Mouse (Mus musculus) brown adipose tissue, adult 24 weeks (tissue): Measurements from ENCODE around the gene Lrrc20. TPM values are rescaled to one million over a fixed set of nuclear protein-coding genes. Genes with fewer than 3 reads are reported as not detected.
A peak's percentile ranks its signal among the peaks of the same experiment; 100 is the strongest.

Source experiments
- H3K27ac ChIP-seq: fragments of 200-500 bp; replicated peaks from 2 replicates; pipeline ENCODE4 v1.5.1; 2012; ENCODE audit warnings: low read depth, mild to moderate bottlenecking, low read length
- H3K4me1 ChIP-seq: fragments of 200-500 bp; 2 replicates; pipeline ENCODE4 v1.6.1; 2012; ENCODE audit warnings: low read length, mixed read lengths; ENCODE audit not compliant: control insufficient read depth, insufficient read depth, insufficient read length
- H3K4me3 ChIP-seq: fragments of 200-500 bp; 2 replicates; pipeline ENCODE4 v1.5.1; 2012; ENCODE audit warnings: low read depth, mild to moderate bottlenecking, low read length, moderate library complexity; ENCODE audit not compliant: insufficient read depth
- polyA plus RNA-seq: library from polyadenylated mRNA; stranded (reverse); fragments of >200 nt; gene quantifications from 2 replicates; pipeline ENCODE4 v1.2.4, GENCODE M21; 2012; ENCODE audit not compliant: missing spikeins, insufficient read depth, insufficient read length

The Lrrc20 gene
- polyA plus RNA-seq, 1 experiment, result 11.6 TPM

- Histone ChIP-seq H3K27ac (no peak overlapping the region), H3K4me3 (no peak overlapping the region), H3K4me1 (no peaks in the 10 kb centered on the region)
Measured at GRCm38 (mm10) chr10:61517296-61518071, 41.9 kb downstream of the Lrrc20 start.

GRCm38 (mm10) chr10:61518320-61518719 lies 42.7 kb downstream of the Lrrc20 start:
- Histone ChIP-seq H3K4me3 (no peak overlapping the region), H3K27ac (no peak overlapping the region), H3K4me1 (no peaks in the 10 kb centered on the region)

GRCm38 (mm10) chr10:61519491-61519890 lies 43.9 kb downstream of the Lrrc20 start:
- Histone ChIP-seq H3K4me3 (no peak overlapping the region), H3K27ac (no peak overlapping the region), H3K4me1 (no peaks in the 10 kb centered on the region)

- Histone ChIP-seq H3K4me1 (no peaks in the 10 kb centered on the region), H3K27ac (no peak overlapping the region), H3K4me3 (no peak overlapping the region)
Measured at GRCm38 (mm10) chr10:61520714-61521113, 45.1 kb downstream of the Lrrc20 start.

- Histone ChIP-seq H3K27ac (no peak overlapping the region), H3K4me1 (0 out of 2 replicates have a peak, but pooled peaks cover 2% of the 10 kb centered on the region), H3K4me3 (no peak overlapping the region)
Measured at GRCm38 (mm10) chr10:61530936-61531335, 55.3 kb downstream of the Lrrc20 start.

GRCm38 (mm10) chr10:61533285-61533684 lies 57.7 kb downstream of the Lrrc20 start:
- H3K4me3 ChIP-seq, result no peak overlapping the region
- peaks cover 10% of the 10 kb centered on the region for H3K4me1 ChIP-seq
- H3K27ac ChIP-seq, result no peak overlapping the region

GRCm38 (mm10) chr10:61534371-61535101 lies 58.9 kb downstream of the Lrrc20 start:
- no peak overlapping the region for H3K4me3 ChIP-seq
- no peak overlapping the region for H3K27ac ChIP-seq
- peaks cover 10% of the 10 kb centered on the region for H3K4me1 ChIP-seq

- no peak overlapping the region for H3K4me3 ChIP-seq
- H3K27ac ChIP-seq, result no peak overlapping the region
- peaks cover 10% of the 10 kb centered on the region for H3K4me1 ChIP-seq
Measured at GRCm38 (mm10) chr10:61535441-61535840, 59.8 kb downstream of the Lrrc20 start.

- Histone ChIP-seq H3K4me1 (peaks cover 10% of the 10 kb centered on the region), H3K4me3 (peak overlapping the region; percentile 22), H3K27ac (peak overlapping the region; percentile 56)
Measured at GRCm38 (mm10) chr10:61536130-61537035, 60.8 kb downstream of the Lrrc20 start.

GRCm38 (mm10) chr10:61537036-61537380 lies 61.4 kb downstream of the Lrrc20 start:
- Histone ChIP-seq H3K27ac (peak overlapping the region; percentile 56; the same call in 1 of the 2 replicates), H3K4me3 (no peak overlapping the region), H3K4me1 (peaks cover 10% of the 10 kb centered on the region)

- Histone ChIP-seq H3K27ac (no peak overlapping the region), H3K4me3 (no peak overlapping the region), H3K4me1 (peaks cover 10% of the 10 kb centered on the region)
Measured at GRCm38 (mm10) chr10:61538446-61538845, 62.8 kb downstream of the Lrrc20 start.

- H3K4me1 ChIP-seq, result no peaks in the 10 kb centered on the region
- no peak overlapping the region for H3K27ac ChIP-seq
- H3K4me3 ChIP-seq, result no peak overlapping the region
Measured at GRCm38 (mm10) chr10:61544127-61544862, 68.7 kb downstream of the Lrrc20 start.

- no peaks in the 10 kb centered on the region for H3K4me1 ChIP-seq
- H3K4me3 ChIP-seq, result no peak overlapping the region
- H3K27ac ChIP-seq, result no peak overlapping the region
Measured at GRCm38 (mm10) chr10:61544863-61545240, 69.3 kb downstream of the Lrrc20 start.

- Histone ChIP-seq H3K4me1 (no peaks in the 10 kb centered on the region), H3K4me3 (no peak overlapping the region), H3K27ac (no peak overlapping the region)
Measured at GRCm38 (mm10) chr10:61550106-61550505, 74.5 kb downstream of the Lrrc20 start.
